Mouse (Mus musculus) C2C12 (cell line): ENCODE measurements around the gene 3110009E18Rik.

Experiments used
- CEBPB ChIP-seq: IDR thresholded peaks from one replicate; pipeline ENCODE4 v1.6.1; 2011; ENCODE audit warnings: low read depth, mild to moderate bottlenecking, control low read depth, moderate library complexity
- CTCF ChIP-seq: IDR thresholded peaks from one replicate; pipeline ENCODE4 v1.5.1; 2011; ENCODE audit not compliant: control insufficient read depth, insufficient read depth, insufficient read length
- MYOD1 ChIP-seq: IDR thresholded peaks from one replicate; pipeline ENCODE4 v1.6.1; 2011; ENCODE audit warnings: low read depth; ENCODE audit not compliant: control insufficient read depth, insufficient read length
- MYOG ChIP-seq: IDR thresholded peaks from one replicate; pipeline ENCODE4 v1.6.1; 2011; ENCODE audit not compliant: control insufficient read depth, insufficient read length; ENCODE audit errors: extremely low read depth
- USF1 ChIP-seq: IDR thresholded peaks from one replicate; pipeline ENCODE4 v1.6.1; 2011; ENCODE audit warnings: low read depth, mild to moderate bottlenecking, control low read depth, moderate library complexity

DNA sequence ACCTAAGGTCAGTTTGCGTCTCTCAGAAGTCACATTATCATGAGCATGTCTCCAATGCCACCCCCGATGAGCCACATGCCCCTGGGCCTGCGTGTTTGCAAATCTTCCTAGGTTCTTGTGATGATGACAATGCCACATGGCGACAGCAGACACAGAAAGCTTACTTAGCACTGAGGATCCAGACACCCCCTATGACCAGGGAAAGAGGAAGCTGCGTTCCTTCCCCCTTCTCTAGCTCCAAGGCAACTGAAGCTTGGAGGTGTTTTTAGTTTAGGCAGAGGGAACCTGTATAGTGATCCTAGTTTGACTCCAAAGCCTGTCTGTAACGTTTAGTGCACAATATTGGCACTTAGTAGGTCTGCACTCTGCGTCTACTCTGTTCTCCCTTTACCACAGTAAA is 49.3 kb downstream of the 3110009E18Rik start:
- no peak for TF ChIP-seq CEBPB
- no peak for TF ChIP-seq CTCF
- no peak for TF ChIP-seq USF1
- no peak for TF ChIP-seq MYOD1
- no peak for TF ChIP-seq MYOG
